Mouse (Mus musculus) lung, embryonic 15.5 days (tissue): ENCODE measurements around the gene Trim67. TPM values are rescaled to one million over a fixed set of nuclear protein-coding genes. Genes with fewer than 3 reads are reported as not detected.

Experiments used
- ATAC-seq: fragments of 200-750 bp; cut with Nextera tagmentation; 2 replicates; pipeline ENCODE4 v1.8.0; 2017; ENCODE audit warnings: moderate number of reproducible peaks, borderline replicate concordance; ENCODE audit not compliant: low FRiP score, low TSS enrichment; ENCODE audit errors: extremely low read depth
- H3K27ac ChIP-seq: fragments of 300-500 bp; sonication (generic); 2 replicates; pipeline ENCODE4 v1.5.1; 2015; ENCODE audit warnings: moderate library complexity, mild to moderate bottlenecking, inconsistent platforms
- H3K27me3 ChIP-seq: fragments of 300-500 bp; sonication (generic); 2 replicates; pipeline ENCODE4 v1.6.1; 2015; ENCODE audit warnings: inconsistent platforms
- H3K36me3 ChIP-seq: fragments of 300-500 bp; sonication (generic); 2 replicates; pipeline ENCODE4 v1.6.1; 2015; ENCODE audit warnings: inconsistent platforms
- H3K4me1 ChIP-seq: fragments of 300-500 bp; sonication (generic); 2 replicates; pipeline ENCODE4 v1.6.1; 2015; ENCODE audit warnings: inconsistent platforms
- H3K4me2 ChIP-seq: fragments of 300-500 bp; sonication (generic); 2 replicates; pipeline ENCODE4 v1.6.1; 2015; ENCODE audit warnings: inconsistent platforms, mild to moderate bottlenecking, moderate library complexity
- H3K4me3 ChIP-seq: fragments of 300-500 bp; sonication (generic); 2 replicates; pipeline ENCODE4 v1.5.1; 2015; ENCODE audit warnings: mild to moderate bottlenecking, inconsistent platforms
- H3K9ac ChIP-seq: fragments of 300-500 bp; sonication (generic); 2 replicates; pipeline ENCODE4 v1.6.1; 2015; ENCODE audit warnings: inconsistent platforms
- H3K9me3 ChIP-seq: fragments of 300-500 bp; sonication (generic); 2 replicates; pipeline ENCODE4 v1.6.1; 2016; ENCODE audit warnings: inconsistent platforms
- whole genome bisulfite sequencing: fragments of 180-500 bp; shearing (Covaris S2); methylation state at CpG from one replicate; pipeline ENCODE4 v1.1.7; 2015; 5-methylcytosine and 5-hydroxymethylcytosine counted together
- polyA plus RNA-seq: library from polyadenylated mRNA; unstranded; fragments of >200 nt; fragmentation: Nextera tagmentation; extraction: Ambion mirVana; gene quantifications from 2 replicates; pipeline ENCODE4 v1.2.1, GENCODE M21; 2015

The Trim67 gene
- polyA plus RNA-seq, 1 experiment from 2014 or later = 0.66 TPM

DNA sequence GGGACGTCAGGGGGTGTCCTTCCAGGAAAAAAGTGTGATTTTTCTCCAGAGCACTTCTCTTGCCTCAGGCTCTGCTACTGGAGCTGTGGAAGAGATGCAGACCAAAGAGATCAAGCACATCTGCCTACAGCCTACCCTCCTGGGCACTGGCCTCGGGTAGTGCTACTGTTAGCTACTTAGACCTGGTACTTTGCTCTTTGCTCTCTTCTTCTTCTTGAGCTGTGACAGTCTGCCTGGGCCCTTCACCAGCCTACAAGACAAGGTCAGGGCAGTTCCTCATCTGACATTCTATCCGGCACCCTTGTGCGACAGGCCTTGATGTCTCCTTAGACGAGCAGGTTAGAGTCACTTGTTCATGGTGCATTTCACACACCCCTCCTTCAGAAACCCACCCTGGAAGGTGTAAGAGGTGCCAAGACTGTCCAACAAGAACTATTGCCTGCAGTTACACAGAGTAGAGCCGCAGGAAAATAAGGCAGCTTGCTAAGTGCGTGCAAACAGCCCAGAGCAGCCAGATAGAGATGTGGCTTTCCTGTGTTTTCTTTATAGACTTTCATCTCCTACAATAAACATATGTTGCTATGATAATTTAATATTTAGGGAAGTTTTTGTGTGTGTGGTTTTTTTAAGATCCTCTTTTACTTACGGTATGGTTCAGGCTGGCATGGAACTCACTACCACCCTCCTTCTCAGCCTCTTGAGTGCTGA, 3.0 kb downstream of the Trim67 start:
- Histone ChIP-seq H3K9ac (no peak overlapping the region), H3K36me3 (no peaks in the 10 kb centered on the region), H3K4me2 (no peak overlapping the region), H3K27me3 (peaks cover 62% of the 10 kb centered on the region), H3K9me3 (no peaks in the 10 kb centered on the region), H3K27ac (no peak overlapping the region), H3K4me1 (peaks cover 31% of the 10 kb centered on the region), H3K4me3 (no peak overlapping the region)
- no peak for ATAC-seq
- 63% methylated on average over 8 of the region's 8 CpGs for WGBS

- H3K27me3 ChIP-seq = peaks cover 16% of the 10 kb centered on the region
- H3K4me1 ChIP-seq = no peaks in the 10 kb centered on the region
- no peak overlapping the region for H3K4me3 ChIP-seq
- no peaks in the 10 kb centered on the region for H3K36me3 ChIP-seq
- WGBS = 18% methylated on average over 11 of the region's 11 CpGs
- H3K27ac ChIP-seq = no peak overlapping the region
- no peak overlapping the region for H3K4me2 ChIP-seq
- no peaks in the 10 kb centered on the region for H3K9me3 ChIP-seq
- ATAC-seq = no peak
- H3K9ac ChIP-seq = no peak overlapping the region
Observed at GRCm38 (mm10) chr8:124800542-124800941, 7.7 kb downstream of the Trim67 start.

GRCm38 (mm10) chr8:124803824-124804702, 11.2 kb downstream of the Trim67 start:
- Histone ChIP-seq H3K27ac (no peak overlapping the region), H3K9ac (no peak overlapping the region), H3K4me1 (no peaks in the 10 kb centered on the region), H3K27me3 (no peaks in the 10 kb centered on the region), H3K4me3 (no peak overlapping the region), H3K4me2 (no peak overlapping the region), H3K36me3 (no peaks in the 10 kb centered on the region), H3K9me3 (no peaks in the 10 kb centered on the region)
- 54% methylated on average over 12 of the region's 12 CpGs for WGBS
- no peak for ATAC-seq

- Histone ChIP-seq H3K36me3 (no peaks in the 10 kb centered on the region), H3K27ac (no peak overlapping the region), H3K9ac (no peak overlapping the region), H3K9me3 (no peaks in the 10 kb centered on the region), H3K4me1 (no peaks in the 10 kb centered on the region), H3K4me3 (no peak overlapping the region), H3K4me2 (no peak overlapping the region), H3K27me3 (no peaks in the 10 kb centered on the region)
- WGBS = 86% methylated on average over 4 of the region's 4 CpGs
- ATAC-seq = no peak
Observed at GRCm38 (mm10) chr8:124805990-124806389, 13.1 kb downstream of the Trim67 start.

GRCm38 (mm10) chr8:124809419-124809818, 16.5 kb downstream of the Trim67 start:
- Histone ChIP-seq H3K27ac (no peak overlapping the region), H3K27me3 (no peaks in the 10 kb centered on the region), H3K4me1 (no peaks in the 10 kb centered on the region), H3K4me2 (no peak overlapping the region), H3K9me3 (no peaks in the 10 kb centered on the region), H3K9ac (no peak overlapping the region), H3K36me3 (no peaks in the 10 kb centered on the region), H3K4me3 (no peak overlapping the region)
- WGBS = 45% methylated on average over 2 of the region's 2 CpGs
- ATAC-seq = no peak

DNA sequence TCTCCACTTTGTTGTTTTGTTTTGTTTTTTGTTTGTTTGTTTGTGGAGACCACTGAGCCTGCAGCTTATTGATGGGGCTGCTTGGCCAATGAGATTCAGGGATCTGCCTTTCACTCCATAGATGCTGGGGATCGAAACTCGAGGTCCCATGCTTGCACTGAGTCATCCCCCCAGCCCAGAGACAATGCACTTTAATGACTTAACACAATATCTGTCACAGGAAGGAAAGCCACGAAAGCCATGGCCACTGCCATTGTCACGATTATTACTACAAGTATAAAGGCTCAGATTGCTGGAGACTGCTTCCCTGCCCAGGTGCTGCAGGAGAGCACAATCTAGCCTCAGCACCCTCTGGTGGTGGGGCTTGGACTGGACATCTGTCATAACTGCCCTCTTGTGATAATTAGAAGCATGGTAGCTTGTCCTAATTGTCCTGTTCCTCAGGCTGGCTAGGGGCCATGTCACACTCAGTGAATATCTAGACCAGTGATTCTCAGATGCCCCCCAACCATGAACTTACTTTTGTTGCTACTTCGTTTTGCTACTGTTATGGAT, 17.2 kb downstream of the Trim67 start:
- no peaks in the 10 kb centered on the region for H3K27me3 ChIP-seq
- H3K36me3 ChIP-seq = no peaks in the 10 kb centered on the region
- no peak overlapping the region for H3K27ac ChIP-seq
- no peak overlapping the region for H3K4me2 ChIP-seq
- H3K4me1 ChIP-seq = no peaks in the 10 kb centered on the region
- 48% methylated on average over 5 of the region's 5 CpGs for WGBS
- no peak for ATAC-seq
- H3K4me3 ChIP-seq = no peak overlapping the region
- no peak overlapping the region for H3K9ac ChIP-seq
- H3K9me3 ChIP-seq = no peaks in the 10 kb centered on the region

GRCm38 (mm10) chr8:124810689-124811394, 17.9 kb downstream of the Trim67 start:
- 47% methylated on average over 9 of the region's 9 CpGs for WGBS
- Histone ChIP-seq H3K27me3 (no peaks in the 10 kb centered on the region), H3K4me3 (no peak overlapping the region), H3K4me1 (no peaks in the 10 kb centered on the region), H3K36me3 (no peaks in the 10 kb centered on the region), H3K9ac (no peak overlapping the region), H3K9me3 (no peaks in the 10 kb centered on the region), H3K4me2 (no peak overlapping the region), H3K27ac (no peak overlapping the region)
- ATAC-seq = no peak

GRCm38 (mm10) chr8:124813326-124813725, 20.4 kb downstream of the Trim67 start:
- Histone ChIP-seq H3K4me2 (no peak overlapping the region), H3K9me3 (0 out of 2 replicates have a peak, but pooled peaks cover 3% of the 10 kb centered on the region), H3K36me3 (no peaks in the 10 kb centered on the region), H3K27ac (no peak overlapping the region), H3K9ac (no peak overlapping the region), H3K27me3 (no peaks in the 10 kb centered on the region), H3K4me3 (no peak overlapping the region), H3K4me1 (no peaks in the 10 kb centered on the region)
- WGBS = 85% methylated on average over 4 of the region's 4 CpGs
- no peak for ATAC-seq

- Histone ChIP-seq H3K27me3 (no peaks in the 10 kb centered on the region), H3K9me3 (0 out of 2 replicates have a peak, but pooled peaks cover 3% of the 10 kb centered on the region), H3K9ac (no peak overlapping the region), H3K4me3 (no peak overlapping the region), H3K4me2 (no peak overlapping the region), H3K4me1 (0 out of 2 replicates have a peak, but pooled peaks cover 5% of the 10 kb centered on the region), H3K27ac (no peak overlapping the region), H3K36me3 (no peaks in the 10 kb centered on the region)
- 83% methylated on average over 12 of the region's 12 CpGs for WGBS
- ATAC-seq = no peak
Observed at GRCm38 (mm10) chr8:124815870-124816269, 23.0 kb downstream of the Trim67 start.

DNA sequence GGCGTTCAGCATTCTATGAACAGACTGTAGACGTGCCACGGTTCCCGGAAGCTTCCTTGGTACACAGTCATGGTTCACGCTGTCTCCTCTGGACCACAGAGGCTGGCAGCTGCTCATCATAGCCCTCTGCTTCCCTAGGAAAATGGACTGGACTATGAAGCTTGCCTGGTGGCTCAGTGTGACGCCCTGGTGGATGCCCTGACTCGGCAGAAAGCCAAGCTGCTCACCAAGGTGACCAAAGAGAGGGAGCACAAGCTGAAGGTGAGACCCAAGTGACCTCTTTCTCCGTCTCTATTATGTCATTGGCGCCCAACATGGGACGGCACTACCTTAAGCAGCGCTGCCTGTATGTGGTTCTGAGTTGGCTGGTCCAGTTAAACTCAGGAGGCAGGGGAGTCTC, 24.0 kb downstream of the Trim67 start:
- Histone ChIP-seq H3K4me1 (0 out of 2 replicates have a peak, but pooled peaks cover 5% of the 10 kb centered on the region), H3K27ac (no peak overlapping the region), H3K4me3 (no peak overlapping the region), H3K36me3 (no peaks in the 10 kb centered on the region), H3K4me2 (no peak overlapping the region), H3K9ac (no peak overlapping the region), H3K27me3 (no peaks in the 10 kb centered on the region), H3K9me3 (0 out of 2 replicates have a peak, but pooled peaks cover 3% of the 10 kb centered on the region)
- WGBS = 91% methylated on average over 11 of the region's 11 CpGs
- ATAC-seq = no peak

DNA sequence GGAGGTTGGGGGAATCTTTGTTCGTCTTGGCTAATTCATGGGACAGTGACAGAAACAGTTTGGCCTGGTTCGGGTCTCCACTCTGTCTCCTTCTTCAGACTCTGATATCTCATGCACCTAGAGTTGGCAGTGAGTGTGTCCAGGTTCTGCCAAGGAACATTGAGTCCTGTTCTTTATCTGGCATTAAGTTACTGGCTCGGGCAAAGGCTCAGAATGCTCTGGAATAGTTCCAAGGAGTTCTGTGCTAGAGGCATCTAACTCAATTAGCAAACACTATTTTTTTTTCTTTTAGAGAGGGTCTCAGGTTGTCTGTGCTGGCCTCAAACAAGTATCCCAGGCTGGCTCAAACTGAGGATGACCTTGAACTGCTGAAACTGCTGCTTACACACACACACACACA, 24.5 kb downstream of the Trim67 start:
- H3K4me3 ChIP-seq = no peak overlapping the region
- 76% methylated on average over 3 of the region's 3 CpGs for WGBS
- H3K9me3 ChIP-seq = 0 out of 2 replicates have a peak, but pooled peaks cover 3% of the 10 kb centered on the region
- no peaks in the 10 kb centered on the region for H3K36me3 ChIP-seq
- no peak overlapping the region for H3K4me2 ChIP-seq
- H3K4me1 ChIP-seq = 0 out of 2 replicates have a peak, but pooled peaks cover 5% of the 10 kb centered on the region
- H3K9ac ChIP-seq = no peak overlapping the region
- no peak overlapping the region for H3K27ac ChIP-seq
- no peak for ATAC-seq
- H3K27me3 ChIP-seq = no peaks in the 10 kb centered on the region
